Mouse (Mus musculus) thymus, postnatal 36 days (tissue): ENCODE data around the gene Arfgap3.

ENCODE experiments used
- DNase-seq, 2 experiments: peaks; one replicate each; pipeline ENCODE4 v3.0.0; 2022; ENCODE audit warnings: mixed read lengths in 2 of 2

Gene Arfgap3

GRCm38 (mm10) chr15:83251176-83252004 is 98.7 kb downstream of the Arfgap3 start, which contains the start of gene A4galt:
Gene A4galt (minus strand): TSS chr15:83251774.
- DNase-seq = no peak

GRCm38 (mm10) chr15:83250651-83251175 is 99.3 kb downstream of the Arfgap3 start:
- no peak for DNase-seq
